Mouse (Mus musculus): ENCODE measurements around the gene Lpin1. TPM values are rescaled to one million over a fixed set of nuclear protein-coding genes. Genes with fewer than 3 reads are reported as not detected.
A peak's percentile ranks its signal among the peaks of the same experiment; 100 is the strongest.

The Lpin1 gene
- polyA plus RNA-seq, 1 experiment from 2014 or later = 1.6 TPM

GRCm38 (mm10) chr12:16639078-16639771 is 28.5 kb upstream of the Lpin1 start:
- no peak overlapping the region for H3K4me3 ChIP-seq (ENCODE audit: low read depth, low read length)
- no peaks in the 10 kb centered on the region for H3K9me3 ChIP-seq (ENCODE audit: control insufficient read depth, low read length)
- H3K36me3 ChIP-seq (ENCODE audit: control insufficient read depth, insufficient read depth, low read length) = no peaks in the 10 kb centered on the region
- H3K27ac ChIP-seq (replicated peaks) = no peak overlapping the region
- no peak for DNase-seq (ENCODE audit: low spot score)
- ATAC-seq (ENCODE audit: low FRiP score, low TSS enrichment) = no peak
- H3K4me1 ChIP-seq (replicated peaks; ENCODE audit: control insufficient read depth, insufficient read depth) = no peaks in the 10 kb centered on the region
- H3K27me3 ChIP-seq (ENCODE audit: control insufficient read depth, insufficient read depth, low read length) = no peaks in the 10 kb centered on the region
- no peak for TF ChIP-seq EP300 (optimal IDR thresholded peaks at IDR 0.05)
- peak; percentile 58 for TF ChIP-seq CTCF (IDR thresholded peaks at IDR 0.05; ENCODE audit: low read depth)
- H3K4me2 ChIP-seq (replicated peaks; ENCODE audit: low read depth) = no peak overlapping the region
- WGBS = 62% methylated on average over 12 of the region's 12 CpGs
- no peak overlapping the region for H3K9ac ChIP-seq (ENCODE audit: low read length)

GRCm38 (mm10) chr12:16635816-16636215 is 25.1 kb upstream of the Lpin1 start:
- DNase-seq (ENCODE audit: low spot score) = no peak

DNA sequence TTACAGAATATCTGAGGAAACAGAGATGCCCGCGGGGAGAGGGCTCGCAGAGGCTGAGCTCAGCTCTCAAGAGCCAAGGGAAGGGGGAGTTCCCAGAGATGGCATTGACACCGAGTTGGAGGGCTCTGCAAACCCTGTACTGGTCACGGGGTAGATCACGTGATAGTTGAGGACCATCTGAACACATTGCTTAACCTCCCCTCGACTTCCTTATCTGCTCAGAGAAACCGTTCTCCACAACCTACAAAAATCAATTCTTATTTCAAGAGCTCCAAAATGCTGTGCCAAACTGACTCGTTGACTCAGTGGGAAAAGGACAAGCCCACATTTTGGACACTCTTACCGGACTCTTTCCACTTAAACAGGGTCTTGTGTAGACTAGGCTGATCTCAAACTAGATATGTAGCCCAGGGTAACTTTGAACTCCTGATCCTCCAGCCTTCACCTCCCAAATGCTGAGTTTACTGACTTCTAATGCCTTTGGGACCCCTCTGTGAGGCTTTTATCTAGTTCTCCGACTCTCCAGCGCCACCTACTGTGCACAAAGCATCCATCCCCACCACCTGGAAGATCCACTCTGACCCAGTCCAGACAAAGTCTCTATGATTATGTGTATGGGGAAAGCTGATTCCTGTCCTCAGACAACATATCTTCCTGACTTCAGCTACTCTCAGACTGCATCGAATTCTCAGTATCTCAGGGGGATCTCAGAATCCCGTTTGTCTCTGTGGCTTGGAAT is 23.5 kb upstream of the Lpin1 start:
- TF ChIP-seq CTCF (IDR thresholded peaks at IDR 0.05; ENCODE audit: low read depth) = peak; percentile 84
- no peak for TF ChIP-seq EP300 (optimal IDR thresholded peaks at IDR 0.05)
- Histone ChIP-seq H3K4me3 (ENCODE audit: low read depth, low read length) (no peak overlapping the region), H3K4me1 (replicated peaks; ENCODE audit: control insufficient read depth, insufficient read depth) (no peaks in the 10 kb centered on the region), H3K27me3 (ENCODE audit: control insufficient read depth, insufficient read depth, low read length) (no peaks in the 10 kb centered on the region), H3K9me3 (ENCODE audit: control insufficient read depth, low read length) (no peaks in the 10 kb centered on the region), H3K27ac (replicated peaks) (no peak overlapping the region), H3K4me2 (replicated peaks; ENCODE audit: low read depth) (no peak overlapping the region), H3K9ac (ENCODE audit: low read length) (no peak overlapping the region), H3K36me3 (ENCODE audit: control insufficient read depth, insufficient read depth, low read length) (no peaks in the 10 kb centered on the region)
- DNase-seq (ENCODE audit: low spot score) = peak; percentile 49
- no peak for ATAC-seq (ENCODE audit: low FRiP score, low TSS enrichment)
- 51% methylated on average over 14 of the region's 14 CpGs for WGBS

More at GRCm38 (mm10) chr12:16635816-16636215, 25.1 kb upstream of the Lpin1 start:
- no peak for ATAC-seq (ENCODE audit: low FRiP score, low TSS enrichment)
- Histone ChIP-seq H3K36me3 (ENCODE audit: control insufficient read depth, insufficient read depth, low read length) (no peaks in the 10 kb centered on the region), H3K4me1 (replicated peaks; ENCODE audit: control insufficient read depth, insufficient read depth) (no peaks in the 10 kb centered on the region), H3K9ac (ENCODE audit: low read length) (no peak overlapping the region), H3K27ac (replicated peaks) (no peak overlapping the region), H3K27me3 (ENCODE audit: control insufficient read depth, insufficient read depth, low read length) (no peaks in the 10 kb centered on the region), H3K4me2 (replicated peaks; ENCODE audit: low read depth) (no peak overlapping the region), H3K9me3 (ENCODE audit: control insufficient read depth, low read length) (no peaks in the 10 kb centered on the region), H3K4me3 (ENCODE audit: low read depth, low read length) (no peak overlapping the region)
- 56% methylated on average over 6 of the region's 6 CpGs for WGBS
- TF ChIP-seq CTCF (IDR thresholded peaks at IDR 0.05; ENCODE audit: low read depth) = no peak
- TF ChIP-seq EP300 (optimal IDR thresholded peaks at IDR 0.05) = no peak

DNA sequence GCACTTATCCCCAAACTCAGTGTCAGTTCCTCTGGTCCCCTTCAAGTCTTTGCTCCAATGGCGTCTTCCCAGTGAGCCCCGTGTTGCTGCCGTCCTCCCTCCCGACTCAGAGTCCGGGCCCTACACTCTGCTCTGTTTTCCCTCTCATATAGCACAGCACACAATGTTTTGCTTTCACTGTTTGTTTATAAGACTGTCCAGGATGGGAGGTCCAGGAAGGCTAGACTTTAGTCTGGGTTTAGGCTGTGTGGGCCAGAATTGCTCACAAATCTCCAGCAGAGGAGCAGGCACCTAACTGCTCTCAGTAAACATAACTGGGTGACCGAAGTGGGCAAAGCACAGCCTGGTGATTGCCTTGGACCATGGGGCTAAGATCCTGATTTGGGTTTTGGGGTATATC is 22.5 kb upstream of the Lpin1 start:
- no peaks in the 10 kb centered on the region for H3K27me3 ChIP-seq (ENCODE audit: control insufficient read depth, insufficient read depth, low read length)
- TF ChIP-seq EP300 (optimal IDR thresholded peaks at IDR 0.05) (no peak), CTCF (IDR thresholded peaks at IDR 0.05; ENCODE audit: low read depth) (no peak)
- no peaks in the 10 kb centered on the region for H3K36me3 ChIP-seq (ENCODE audit: control insufficient read depth, insufficient read depth, low read length)
- DNase-seq (ENCODE audit: low spot score) (no peak), ATAC-seq (ENCODE audit: low FRiP score, low TSS enrichment) (no peak)
- H3K9ac ChIP-seq (ENCODE audit: low read length) = no peak overlapping the region
- H3K4me1 ChIP-seq (replicated peaks; ENCODE audit: control insufficient read depth, insufficient read depth) = no peaks in the 10 kb centered on the region
- 48% methylated on average over 6 of the region's 6 CpGs for WGBS
- H3K4me2 ChIP-seq (replicated peaks; ENCODE audit: low read depth) = no peak overlapping the region
- H3K9me3 ChIP-seq (ENCODE audit: control insufficient read depth, low read length) = no peaks in the 10 kb centered on the region
- H3K4me3 ChIP-seq (ENCODE audit: low read depth, low read length) = no peak overlapping the region
- no peak overlapping the region for H3K27ac ChIP-seq (replicated peaks)

GRCm38 (mm10) chr12:16631423-16631822 is 20.7 kb upstream of the Lpin1 start:
- no peak for ATAC-seq (ENCODE audit: low FRiP score, low TSS enrichment)
- Histone ChIP-seq H3K9ac (ENCODE audit: low read length) (no peak overlapping the region), H3K36me3 (ENCODE audit: control insufficient read depth, insufficient read depth, low read length) (no peaks in the 10 kb centered on the region), H3K4me1 (replicated peaks; ENCODE audit: control insufficient read depth, insufficient read depth) (no peaks in the 10 kb centered on the region), H3K4me2 (replicated peaks; ENCODE audit: low read depth) (no peak overlapping the region), H3K9me3 (ENCODE audit: control insufficient read depth, low read length) (no peaks in the 10 kb centered on the region), H3K4me3 (ENCODE audit: low read depth, low read length) (no peak overlapping the region), H3K27ac (replicated peaks) (no peak overlapping the region), H3K27me3 (ENCODE audit: control insufficient read depth, insufficient read depth, low read length) (no peaks in the 10 kb centered on the region)
- DNase-seq (ENCODE audit: low spot score) = no peak
- TF ChIP-seq CTCF (IDR thresholded peaks at IDR 0.05; ENCODE audit: low read depth) = no peak
- TF ChIP-seq EP300 (optimal IDR thresholded peaks at IDR 0.05) = no peak
- WGBS = 80% methylated on average over 2 of the region's 2 CpGs

GRCm38 (mm10) chr12:16630866-16631185 is 20.1 kb upstream of the Lpin1 start:
- Histone ChIP-seq H3K27ac (replicated peaks) (no peak overlapping the region), H3K4me2 (replicated peaks; ENCODE audit: low read depth) (no peak overlapping the region), H3K36me3 (ENCODE audit: control insufficient read depth, insufficient read depth, low read length) (no peaks in the 10 kb centered on the region), H3K9me3 (ENCODE audit: control insufficient read depth, low read length) (no peaks in the 10 kb centered on the region), H3K4me3 (ENCODE audit: low read depth, low read length) (no peak overlapping the region), H3K9ac (ENCODE audit: low read length) (no peak overlapping the region), H3K27me3 (ENCODE audit: control insufficient read depth, insufficient read depth, low read length) (no peaks in the 10 kb centered on the region), H3K4me1 (replicated peaks; ENCODE audit: control insufficient read depth, insufficient read depth) (no peaks in the 10 kb centered on the region)
- 75% methylated on average over 1 of the region's 1 CpGs for WGBS
- no peak for TF ChIP-seq CTCF (IDR thresholded peaks at IDR 0.05; ENCODE audit: low read depth)
- TF ChIP-seq EP300 (optimal IDR thresholded peaks at IDR 0.05) = no peak
- ATAC-seq (ENCODE audit: low FRiP score, low TSS enrichment) (no peak), DNase-seq (ENCODE audit: low spot score) (no peak)
